Mouse (Mus musculus): Measurements from ENCODE around the gene Rps27rt. TPM values are rescaled to one million over a fixed set of nuclear protein-coding genes. Genes with fewer than 3 reads are reported as not detected.

The Rps27rt gene
- 1.8 and 6.3 TPM in 2 replicates for polyA plus RNA-seq (2012)

DNA sequence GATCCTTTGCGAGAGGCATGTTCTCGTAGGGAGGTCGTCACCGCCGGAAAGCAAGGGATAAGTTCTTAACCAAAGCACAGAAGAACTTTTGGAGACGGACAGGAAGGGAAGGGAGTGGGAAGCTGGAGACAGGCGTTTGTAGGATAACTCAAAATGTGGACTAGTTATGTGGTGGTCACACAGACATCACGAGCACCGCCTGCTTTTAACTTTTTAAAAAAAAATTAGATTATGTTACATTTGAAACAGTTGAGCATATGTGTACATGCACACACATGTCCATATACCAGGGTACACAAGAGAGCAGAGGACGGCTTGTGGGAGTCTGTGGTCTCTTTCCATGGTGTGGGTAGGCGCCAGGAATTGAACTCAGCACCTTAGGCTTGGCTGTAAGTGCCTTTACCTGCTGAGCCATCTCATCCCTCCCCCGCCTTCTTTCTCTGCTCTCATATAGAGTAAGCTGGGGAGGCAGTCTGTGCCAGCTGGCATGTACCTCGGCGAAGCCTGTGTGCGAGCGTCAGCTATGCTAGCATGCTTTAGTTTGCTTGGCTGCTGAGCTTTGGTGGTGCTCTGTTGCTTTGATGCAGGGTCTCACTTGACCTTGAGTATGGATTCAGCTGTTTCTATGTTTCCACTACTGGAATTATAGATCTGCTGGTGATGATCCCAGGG is at the start of gene Rps27rt:
Gene Rps27rt (minus strand): TSS at position 51 of the 672 bp plus-strand sequence.

GRCm38 (mm10) chr9:114978281-114979111 is 4.0 kb downstream of the Rps27rt start, which contains the start of gene Osbpl10:
Gene Osbpl10 (plus strand): TSS chr9:114978569.

GRCm38 (mm10) chr9:114933723-114934171 is 48.8 kb downstream of the Rps27rt start, which contains the start of gene Gpd1l:
Gene Gpd1l (minus strand): TSS chr9:114933987.

Other genes starting within 250 kb of the Rps27rt start
- 610 and 821 TPM in 2 replicates for gene Cmtm7, start 200.9 kb downstream of the Rps27rt start, polyA plus RNA-seq (2012)
- gene Cmtm8, start 138.6 kb downstream of the Rps27rt start, polyA plus RNA-seq (2012): 3.8 and 5.7 TPM in 2 replicates
- 28.6 and 32.2 TPM in 2 replicates for gene Gpd1l, start 48.8 kb downstream of the Rps27rt start, polyA plus RNA-seq (2012)
- gene Osbpl10, start 4.2 kb downstream of the Rps27rt start, polyA plus RNA-seq (2012): 0.11 and 0.21 TPM in 2 replicates